Comparison of ENCODE assay signal across 7 mouse cellular contexts in the genomic region with DNA sequence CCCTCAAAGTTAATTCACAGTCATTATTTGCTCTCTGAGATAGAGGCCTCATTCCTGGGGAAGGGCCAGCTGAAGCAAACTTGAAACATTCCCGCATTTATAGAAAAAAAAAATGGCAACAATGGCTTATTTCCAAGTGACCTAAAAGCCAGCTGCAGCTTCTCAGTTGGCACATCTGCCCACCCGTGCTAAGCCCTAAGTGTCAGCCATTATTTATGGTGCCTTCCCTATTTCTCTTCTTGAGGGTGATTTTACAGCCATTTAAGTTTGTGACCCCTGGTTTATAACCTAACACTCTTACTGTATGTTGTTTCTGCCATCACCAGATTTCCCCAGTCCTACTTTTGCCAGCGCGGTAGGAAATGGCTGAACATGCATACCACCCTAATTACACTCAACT. TPM values are rescaled to one million over a fixed set of nuclear protein-coding genes. Genes with fewer than 3 reads are reported as not detected.
DNase-seq lines count a peak whose midpoint lies in the region; ATAC-seq and TF ChIP-seq lines count a peak whose summit lies in the region.

No protein-coding gene starts in this region.

- peaks cover 8% of the 10 kb centered on the region; the same call in 1 of the 2 replicates for H3K4me1 ChIP-seq in intestine, postnatal 0 days (replicated peaks; ENCODE audit: control insufficient read depth, insufficient read depth, low read length)
- peaks cover 14% of the 10 kb centered on the region for H3K4me1 ChIP-seq in intestine, embryonic 16.5 days (ENCODE audit: control insufficient read depth, insufficient read depth, low read length)
- peaks cover 7% of the 10 kb centered on the region; the same call in 1 of the 2 replicates for H3K4me1 ChIP-seq in forebrain, embryonic 16.5 days (replicated peaks; ENCODE audit: control insufficient read depth, insufficient read depth, low read length)
- peaks cover 10% of the 10 kb centered on the region; the same call in 1 of the 2 replicates for H3K4me1 ChIP-seq in midbrain, embryonic 14.5 days (ENCODE audit: control insufficient read depth, insufficient read depth, low read length)

- 21% methylated on average over 4 of the region's 4 CpGs for WGBS in intestine, postnatal 0 days
- 23% methylated on average over 4 of the region's 4 CpGs for WGBS in intestine, embryonic 16.5 days
- WGBS in forebrain, embryonic 16.5 days = 45% methylated on average over 4 of the region's 4 CpGs
- 77% methylated on average over 4 of the region's 4 CpGs for WGBS in midbrain, embryonic 14.5 days

- no peak overlapping the region for H3K27ac ChIP-seq in intestine, postnatal 0 days (ENCODE audit: low read depth, low read length)
- H3K27ac ChIP-seq in intestine, embryonic 16.5 days (ENCODE audit: low read length) = no peak overlapping the region
- no peak overlapping the region for H3K27ac ChIP-seq in forebrain, embryonic 16.5 days (ENCODE audit: low read length)
- 0 out of 2 replicates have a peak overlapping the region, but pooled peaks have one; percentile 8 for H3K27ac ChIP-seq in midbrain, embryonic 14.5 days (replicated peaks; ENCODE audit: low read depth, low read length)

- no peaks in the 10 kb centered on the region for H3K9me3 ChIP-seq in intestine, postnatal 0 days (ENCODE audit: control insufficient read depth)
- H3K9me3 ChIP-seq in intestine, embryonic 16.5 days (ENCODE audit: control insufficient read depth, low read length) = no peaks in the 10 kb centered on the region
- no peaks in the 10 kb centered on the region for H3K9me3 ChIP-seq in forebrain, embryonic 16.5 days (ENCODE audit: control insufficient read depth, low read length)
- no peaks in the 10 kb centered on the region for H3K9me3 ChIP-seq in midbrain, embryonic 14.5 days (ENCODE audit: control insufficient read depth, low read length)

- no peaks in the 10 kb centered on the region for H3K36me3 ChIP-seq in intestine, postnatal 0 days (ENCODE audit: control insufficient read depth, insufficient read depth)
- no peaks in the 10 kb centered on the region for H3K36me3 ChIP-seq in intestine, embryonic 16.5 days (ENCODE audit: control insufficient read depth, insufficient read depth, low read length)
- H3K36me3 ChIP-seq in forebrain, embryonic 16.5 days (ENCODE audit: control insufficient read depth, insufficient read depth) = no peaks in the 10 kb centered on the region
- no peaks in the 10 kb centered on the region for H3K36me3 ChIP-seq in midbrain, embryonic 14.5 days (ENCODE audit: control insufficient read depth, insufficient read depth, low read length)

- TF ChIP-seq CTCF in intestine, postnatal 0 days (IDR thresholded peaks at IDR 0.05; ENCODE audit: low read depth) = no peak

- peak; percentile 12 for DNase-seq in embryo, embryonic 10.5 days (ENCODE audit: low spot score)
- DNase-seq in midbrain, embryonic 14.5 days = no peak
- no peak for DNase-seq in right cerebral cortex, postnatal 14 days
- DNase-seq in B cell, adult 2 months = no peak

- no peak overlapping the region for H3K4me3 ChIP-seq in intestine, postnatal 0 days (ENCODE audit: low read depth, low read length)
- no peak overlapping the region for H3K4me3 ChIP-seq in intestine, embryonic 16.5 days (ENCODE audit: low read length)
- no peak overlapping the region for H3K4me3 ChIP-seq in forebrain, embryonic 16.5 days (replicated peaks; ENCODE audit: low read length)
- no peak overlapping the region for H3K4me3 ChIP-seq in midbrain, embryonic 14.5 days (replicated peaks; ENCODE audit: low read depth, low read length)

- H3K4me2 ChIP-seq in intestine, postnatal 0 days (replicated peaks; ENCODE audit: low read depth) = peak overlapping the region; percentile 93
- no peak overlapping the region for H3K4me2 ChIP-seq in intestine, embryonic 16.5 days (ENCODE audit: low read depth, low read length)
- H3K4me2 ChIP-seq in forebrain, embryonic 16.5 days (ENCODE audit: low read length) = peak overlapping the region; percentile 78
- no peak overlapping the region; the same call in 1 of the 2 replicates for H3K4me2 ChIP-seq in midbrain, embryonic 14.5 days (ENCODE audit: low read length)

- H3K9ac ChIP-seq in intestine, postnatal 0 days (ENCODE audit: low read depth, low read length) = peak overlapping the region; percentile 38; the same call in 1 of the 2 replicates
- H3K9ac ChIP-seq in intestine, embryonic 16.5 days (ENCODE audit: low read depth, low read length) = no peak overlapping the region
- H3K9ac ChIP-seq in forebrain, embryonic 16.5 days (replicated peaks; ENCODE audit: low read depth, low read length) = no peak overlapping the region
- H3K9ac ChIP-seq in midbrain, embryonic 14.5 days (replicated peaks; ENCODE audit: low read length) = no peak overlapping the region

- H3K27me3 ChIP-seq in intestine, postnatal 0 days (replicated peaks; ENCODE audit: control insufficient read depth, insufficient read depth, low read length) = no peaks in the 10 kb centered on the region
- no peaks in the 10 kb centered on the region for H3K27me3 ChIP-seq in intestine, embryonic 16.5 days (replicated peaks; ENCODE audit: control insufficient read depth, insufficient read depth, low read length)
- H3K27me3 ChIP-seq in forebrain, embryonic 16.5 days (replicated peaks; ENCODE audit: control insufficient read depth, insufficient read depth, low read length) = no peaks in the 10 kb centered on the region
- no peaks in the 10 kb centered on the region for H3K27me3 ChIP-seq in midbrain, embryonic 14.5 days (ENCODE audit: control insufficient read depth, insufficient read depth, low read length)

- no peak for ATAC-seq in intestine, postnatal 0 days
- no peak for ATAC-seq in intestine, embryonic 16.5 days
- no peak for ATAC-seq in forebrain, embryonic 16.5 days
- ATAC-seq in midbrain, embryonic 14.5 days (ENCODE audit: low FRiP score, low TSS enrichment) = no peak

RNA-seq across cellular contexts. Expression of gene Kbtbd12, which starts 11.3 kb away (rescaled TPM):
- 0.12 and 0.27 TPM in 2 replicates for polyA plus RNA-seq in intestine, postnatal 0 days (2015; fragmentation: Nextera tagmentation; extraction: Ambion mirVana)
- 0.21 and 0.32 TPM in 2 replicates for polyA plus RNA-seq in intestine, embryonic 16.5 days (2015; fragmentation: Nextera tagmentation; extraction: Ambion mirVana)
- 0.37 and 0.52 TPM in 2 replicates for polyA plus RNA-seq in forebrain, embryonic 16.5 days (2015; fragmentation: Nextera tagmentation; extraction: Ambion mirVana)
- 0.33 and 0.78 TPM in 2 replicates for polyA plus RNA-seq in midbrain, embryonic 14.5 days (2014; fragmentation: Nextera tagmentation; extraction: Ambion mirVana)

Comparison
In these comparisons a context has a peak if more than half of its experiments do, and no peak if none do; other contexts are left out.
1. H3K4me2 ChIP-seq: peak in intestine, postnatal 0 days (single experiment) and forebrain, embryonic 16.5 days (single experiment); none in intestine, embryonic 16.5 days (single experiment) and midbrain, embryonic 14.5 days (single experiment).